Mouse (Mus musculus): Measurements from ENCODE around the gene Dock10. TPM values are rescaled to one million over a fixed set of nuclear protein-coding genes. Genes with fewer than 3 reads are reported as not detected.

Dock10 gene
- total RNA-seq, 2 experiments from 2014 or later = 89.5 to 91.2 TPM

- DNase-seq (ENCODE audit: low spot score in 2 of 2) = no peak
Observed at GRCm38 (mm10) chr1:80496360-80496759, 262.0 kb downstream of the Dock10 start.

GRCm38 (mm10) chr1:80483419-80483818 is 274.9 kb downstream of the Dock10 start:
- no peak for DNase-seq (ENCODE audit: low spot score in 2 of 2)

GRCm38 (mm10) chr1:80474942-80475341 is 283.4 kb downstream of the Dock10 start:
- DNase-seq (ENCODE audit: low spot score in 2 of 2) = no peak

DNA sequence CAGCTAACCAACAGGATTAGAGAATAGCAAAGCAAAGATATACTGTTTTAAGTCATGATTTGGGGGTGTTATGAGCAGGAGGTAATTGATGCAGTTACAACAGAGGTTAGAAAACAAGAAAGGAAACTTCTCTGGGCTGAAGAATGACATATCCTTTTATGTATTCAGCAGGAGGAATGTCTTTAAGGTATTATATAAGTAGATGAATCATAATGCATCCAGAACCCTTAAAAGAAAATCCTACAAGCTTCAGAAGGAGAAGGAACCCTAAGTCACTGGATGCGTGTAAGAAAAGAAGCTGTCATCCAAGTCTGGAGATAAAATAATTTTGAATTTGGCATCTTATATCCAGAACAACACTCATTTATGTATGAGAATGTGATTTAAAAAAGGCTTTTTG is 285.9 kb downstream of the Dock10 start:
- no peak for DNase-seq (ENCODE audit: low spot score in 2 of 2)

- DNase-seq (ENCODE audit: low spot score in 2 of 2) = no peak
Observed at GRCm38 (mm10) chr1:80461348-80461747, 297.0 kb downstream of the Dock10 start, which contains the start of gene Gm45261. Gene Gm45261 (minus strand): TSS chr1:80461448.

DNA sequence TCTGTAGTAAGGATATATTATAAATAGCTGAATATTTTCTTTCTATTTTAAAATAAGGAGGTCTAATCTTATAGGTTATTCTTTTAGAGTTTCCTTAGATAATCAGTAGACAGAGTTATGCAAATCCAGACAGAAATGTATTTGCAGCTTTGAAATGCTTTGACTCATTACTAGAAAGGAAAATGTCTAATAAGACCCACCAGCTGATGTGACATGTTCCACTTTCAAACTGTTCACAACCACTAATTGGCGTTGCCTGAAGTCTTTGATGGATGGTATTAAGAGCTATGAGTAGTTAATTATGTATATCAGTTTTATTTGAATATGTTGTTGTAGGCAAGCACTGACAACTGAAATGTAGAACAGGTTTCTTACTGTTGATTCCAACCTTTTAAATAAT is 298.4 kb downstream of the Dock10 start:
- DNase-seq (ENCODE audit: low spot score in 2 of 2) = no peak

- no peak for DNase-seq (ENCODE audit: low spot score in 2 of 2)
Observed at GRCm38 (mm10) chr1:80459477-80459876, 298.9 kb downstream of the Dock10 start.

- DNase-seq (ENCODE audit: low spot score in 2 of 2) = no peak
Observed at GRCm38 (mm10) chr1:80453971-80454370, 304.4 kb downstream of the Dock10 start.

DNA sequence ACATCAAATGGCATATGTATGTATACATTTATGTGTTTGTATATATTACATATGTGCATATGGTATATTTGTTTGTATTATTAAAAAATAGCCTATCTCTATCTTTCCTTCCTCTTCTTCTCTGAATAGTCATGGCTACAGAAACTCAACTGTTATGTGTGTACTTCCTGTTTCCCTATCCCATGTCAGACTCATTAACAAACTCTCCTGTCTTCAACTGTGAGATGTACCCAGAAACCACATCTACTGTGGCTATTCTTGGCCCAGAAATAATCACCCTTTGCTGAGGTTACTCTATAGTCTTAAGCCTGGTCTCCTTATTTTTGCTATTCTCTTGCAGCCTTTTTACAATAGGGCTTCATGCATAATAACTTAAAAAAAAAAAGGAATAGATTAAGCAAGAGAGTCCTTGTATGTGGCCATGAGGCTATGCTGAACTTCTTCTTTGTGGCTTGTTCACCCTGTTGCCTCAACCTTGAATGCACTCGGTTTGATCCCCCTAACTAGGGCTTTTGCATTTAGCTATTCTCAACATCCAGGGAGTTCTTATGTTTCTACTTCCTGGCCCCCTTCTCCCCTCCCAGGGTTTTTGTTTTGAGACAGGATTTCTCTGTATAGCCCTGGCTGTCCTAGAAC is 306.3 kb downstream of the Dock10 start:
- no peak for DNase-seq (ENCODE audit: low spot score in 2 of 2)

Measured in layer of hippocampus, adult 18-20 months (tissue).